Mouse (Mus musculus) G1E (cell line): ENCODE data around the gene Rbp1.

ENCODE experiments used
- CTCF ChIP-seq: IDR thresholded peaks from 2 replicates; pipeline ENCODE4 v1.5.1; 2012; ENCODE audit warnings: low read depth, low read length, inconsistent platforms, mixed read lengths
- GATA1 ChIP-seq: IDR thresholded peaks from 2 replicates; pipeline ENCODE4 v1.6.1; 2012; ENCODE audit warnings: borderline replicate concordance, low read length, inconsistent platforms, mixed read lengths
- TAL1 ChIP-seq: conservative IDR thresholded peaks from 2 replicates; pipeline ENCODE4 v1.6.1; 2012; ENCODE audit warnings: low read depth, low read length, inconsistent platforms, mixed read lengths

DNA sequence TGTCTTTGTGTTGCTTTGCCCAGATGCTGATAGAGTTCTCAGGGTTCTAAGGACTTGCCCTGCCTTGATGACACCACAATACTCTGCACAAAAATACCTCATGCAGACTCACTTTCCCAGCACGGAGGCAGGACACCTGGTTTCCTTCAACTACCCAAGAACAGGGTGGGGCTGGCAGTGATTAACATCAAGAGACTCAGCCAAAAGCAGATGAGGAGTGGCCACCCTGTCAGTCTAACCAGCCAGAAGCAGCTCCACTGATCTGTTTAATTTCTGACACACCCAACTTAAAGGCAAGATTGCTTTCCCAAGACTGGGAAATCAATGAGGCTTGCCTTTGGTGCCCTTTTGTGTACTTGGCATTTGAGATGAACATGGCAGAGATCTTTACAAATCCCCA is 70.1 kb downstream of the Rbp1 start:
- TF ChIP-seq GATA1 = no peak
- no peak for TF ChIP-seq CTCF
- TF ChIP-seq TAL1 = no peak
